Comparison of ENCODE assay signal across 19 mouse cellular contexts in the genomic region with DNA sequence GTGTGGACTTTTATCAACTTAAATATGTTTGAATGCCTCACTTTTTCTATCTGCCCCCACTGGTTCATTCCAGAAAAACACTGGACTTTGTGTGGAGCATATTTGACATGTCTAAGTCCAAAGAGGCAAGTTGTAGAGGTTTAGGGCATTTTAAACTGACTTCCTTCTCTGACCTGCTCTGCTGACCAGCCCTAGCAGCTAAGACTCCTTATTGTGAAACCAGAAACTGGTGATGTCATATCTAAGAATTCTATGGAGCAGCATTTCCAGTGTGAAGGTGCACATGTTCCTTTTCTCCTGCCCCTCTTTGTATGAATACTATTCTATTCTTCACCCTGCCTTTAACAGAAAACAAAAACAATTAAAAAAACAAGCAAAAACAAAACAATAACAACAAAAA. TPM values are rescaled to one million over a fixed set of nuclear protein-coding genes. Genes with fewer than 3 reads are reported as not detected.
DNase-seq lines count a peak whose midpoint lies in the region; ATAC-seq and TF ChIP-seq lines count a peak whose summit lies in the region.
"Had no signal": no experiment of that assay in that cellular context is flagged by ENCODE, and none has a peak within 500 bp of the region (broad histone marks: within the 10 kb centered on the region; RNA-seq: fewer than 3 reads in every experiment).

No protein-coding gene starts in this region.

- no peak overlapping the region for H3K4me2 ChIP-seq in liver, postnatal 0 days (ENCODE audit: low read depth, low read length)
- no peak overlapping the region for H3K4me2 ChIP-seq in intestine, embryonic 15.5 days (replicated peaks)
- H3K4me2 ChIP-seq in myocyte (ENCODE audit: low read depth), result no peak overlapping the region
- H3K4me2 ChIP-seq: forebrain, embryonic 13.5 days; heart, embryonic 11.5 days; hindbrain, embryonic 12.5 days; hindbrain, embryonic 15.5 days had no signal

- no peaks in the 10 kb centered on the region for H3K79me2 ChIP-seq in liver, adult 2 months (ENCODE audit: control insufficient read depth, insufficient read depth, low read length)
- H3K79me2 ChIP-seq in myocyte (ENCODE audit: control insufficient read depth, insufficient read depth), result no peaks in the 10 kb centered on the region

- H3K9ac ChIP-seq in liver, adult 2 months (ENCODE audit: low read depth, low read length), result no peak overlapping the region
- no peak overlapping the region for H3K9ac ChIP-seq in liver, postnatal 0 days (replicated peaks)
- no peak overlapping the region for H3K9ac ChIP-seq in intestine, embryonic 15.5 days
- H3K9ac ChIP-seq: forebrain, embryonic 13.5 days; hindbrain, embryonic 12.5 days; hindbrain, embryonic 15.5 days had no signal

- H3K9me3 ChIP-seq in liver, postnatal 0 days (ENCODE audit: low read length), result no peaks in the 10 kb centered on the region
- no peaks in the 10 kb centered on the region for H3K9me3 ChIP-seq in intestine, embryonic 15.5 days
- no peaks in the 10 kb centered on the region for H3K9me3 ChIP-seq in midbrain, embryonic 10.5 days (replicated peaks)
- H3K9me3 ChIP-seq: forebrain, embryonic 10.5 days; forebrain, embryonic 13.5 days; hindbrain, embryonic 12.5 days; hindbrain, embryonic 15.5 days had no signal

- H3K36me3 ChIP-seq in liver, adult 2 months (ENCODE audit: control insufficient read depth, insufficient read depth, low read length), result no peaks in the 10 kb centered on the region
- H3K36me3 ChIP-seq in liver, postnatal 0 days (replicated peaks; ENCODE audit: insufficient read depth, low read length), result no peaks in the 10 kb centered on the region
- H3K36me3 ChIP-seq in intestine, embryonic 15.5 days, result no peaks in the 10 kb centered on the region
- no peaks in the 10 kb centered on the region for H3K36me3 ChIP-seq in myocyte (ENCODE audit: control insufficient read depth, insufficient read depth)
- no peaks in the 10 kb centered on the region for H3K36me3 ChIP-seq in midbrain, embryonic 10.5 days
- H3K36me3 ChIP-seq: forebrain, embryonic 10.5 days; hindbrain, embryonic 12.5 days; hindbrain, embryonic 15.5 days had no signal

- no peak for ATAC-seq in liver, postnatal 0 days
- ATAC-seq in intestine, embryonic 15.5 days, result peak; percentile 71
- ATAC-seq: forebrain, embryonic 13.5 days; forebrain, embryonic 16.5 days had no signal

- no peak for TF ChIP-seq CTCF in liver, adult 2 months (IDR thresholded peaks at IDR 0.05; ENCODE audit: low read depth, low read length)
- TF ChIP-seq CTCF in liver, postnatal 0 days (IDR thresholded peaks at IDR 0.05; ENCODE audit: low read depth), result no peak

- no peaks in the 10 kb centered on the region for H3K4me1 ChIP-seq in liver, adult 2 months (ENCODE audit: control insufficient read depth, insufficient read depth, low read length)
- H3K4me1 ChIP-seq in liver, postnatal 0 days (ENCODE audit: insufficient read depth), result peaks cover 6% of the 10 kb centered on the region; the same call in 1 of the 2 replicates
- 0 out of 2 replicates have a peak, but pooled peaks cover 9% of the 10 kb centered on the region for H3K4me1 ChIP-seq in intestine, embryonic 15.5 days (replicated peaks)
- no peaks in the 10 kb centered on the region for H3K4me1 ChIP-seq in midbrain, embryonic 10.5 days
- H3K4me1 ChIP-seq: forebrain, embryonic 10.5 days; forebrain, embryonic 13.5 days; hindbrain, embryonic 12.5 days; hindbrain, embryonic 15.5 days had no signal

- peak; percentile 29 for DNase-seq in liver, adult 2 months (ENCODE audit: extremely low read depth, low read depth, low spot score)
- no peak for DNase-seq in liver, postnatal 0 days
- no peak for DNase-seq in midbrain, embryonic 10.5 days (ENCODE audit: low spot score)
- no peak for DNase-seq in cerebellum, postnatal 36 days
- DNase-seq in gastrocnemius, postnatal 25 days, result no peak
- DNase-seq: adrenal gland, adult 8-10 months; adrenal gland, postnatal 25 days; cerebellum, adult 11-12 months; cerebellum, adult 8-10 months; cerebellum, postnatal 10 days; gastrocnemius, postnatal 10 days had no signal

- no peaks in the 10 kb centered on the region for H3K27me3 ChIP-seq in liver, adult 2 months (ENCODE audit: control insufficient read depth, insufficient read depth, low read length)
- no peaks in the 10 kb centered on the region for H3K27me3 ChIP-seq in liver, postnatal 0 days (ENCODE audit: insufficient read depth, low read length)
- H3K27me3 ChIP-seq in intestine, embryonic 15.5 days (replicated peaks), result no peaks in the 10 kb centered on the region
- H3K27me3 ChIP-seq in myocyte (ENCODE audit: control insufficient read depth, insufficient read depth, insufficient read length), result no peaks in the 10 kb centered on the region
- no peaks in the 10 kb centered on the region for H3K27me3 ChIP-seq in midbrain, embryonic 10.5 days (ENCODE audit: low read depth, poor library complexity, severe bottlenecking)
- H3K27me3 ChIP-seq: forebrain, embryonic 13.5 days; hindbrain, embryonic 12.5 days; hindbrain, embryonic 15.5 days had no signal

- no peak for TF ChIP-seq EP300 in liver, postnatal 0 days (IDR thresholded peaks at IDR 0.05; ENCODE audit: low read depth)

- no peak overlapping the region for H3K4me3 ChIP-seq in liver, adult 2 months (ENCODE audit: insufficient read depth, low read depth, low read length)
- H3K4me3 ChIP-seq in liver, postnatal 0 days (ENCODE audit: low read depth, low read length), result no peak overlapping the region
- H3K4me3 ChIP-seq in intestine, embryonic 15.5 days (replicated peaks), result no peak overlapping the region
- no peak overlapping the region for H3K4me3 ChIP-seq in myocyte
- no peak overlapping the region for H3K4me3 ChIP-seq in midbrain, embryonic 10.5 days
- H3K4me3 ChIP-seq: forebrain, embryonic 10.5 days; forebrain, embryonic 13.5 days; hindbrain, embryonic 12.5 days; hindbrain, embryonic 15.5 days had no signal

- no peak for TF ChIP-seq POLR2A in liver, adult 2 months (IDR thresholded peaks at IDR 0.05; ENCODE audit: extremely low read depth, insufficient read depth, low read length)
- no peak for TF ChIP-seq POLR2A in myocyte (IDR thresholded peaks at IDR 0.05; ENCODE audit: insufficient read length, low read depth)

- no peak overlapping the region for H3ac ChIP-seq in myocyte (ENCODE audit: control insufficient read depth, insufficient read length)

- H3K27ac ChIP-seq in liver, adult 2 months (replicated peaks; ENCODE audit: insufficient read depth, low read depth, low read length), result no peak overlapping the region
- H3K27ac ChIP-seq in liver, postnatal 0 days (ENCODE audit: low read depth), result no peak overlapping the region
- no peak overlapping the region for H3K27ac ChIP-seq in intestine, embryonic 15.5 days
- no peak overlapping the region for H3K27ac ChIP-seq in midbrain, embryonic 10.5 days (replicated peaks)
- H3K27ac ChIP-seq: forebrain, embryonic 10.5 days; forebrain, embryonic 13.5 days; hindbrain, embryonic 12.5 days; hindbrain, embryonic 15.5 days had no signal

TF ChIP-seq in myocyte, 11 proteins besides CTCF, POLR2A, EP300 and RAD21:
- TF ChIP-seq CEBPB (IDR thresholded peaks at IDR 0.05; ENCODE audit: insufficient read depth, poor library complexity, severe bottlenecking) (0 out of 2 replicates have a peak, but pooled peaks have one; percentile 27), MYOG (IDR thresholded peaks at IDR 0.05; ENCODE audit: control insufficient read depth in 1 of 3, insufficient read depth in 1 of 3, insufficient read length in 2 of 3, low read depth in 2 of 3) (no peak), REST (IDR thresholded peaks at IDR 0.05; ENCODE audit: insufficient read depth, insufficient read length) (no peak), SRF (IDR thresholded peaks at IDR 0.05; ENCODE audit: control insufficient read depth, insufficient read length, low read depth) (no peak), USF1 (IDR thresholded peaks at IDR 0.05; ENCODE audit: low read depth) (no peak)

RNA-seq across cellular contexts. Expression of a gene that starts 36.5 kb away (rescaled TPM):
- total RNA-seq in liver, adult 2 months (2014; rRNA removed), result 10.1 and 18.3 TPM in 2 replicates
- 3.3 TPM in 2 replicates for polyA plus RNA-seq in liver, adult 2 months (2012; rRNA removed)
- polyA plus RNA-seq in liver, postnatal 0 days (2015; fragmentation: Nextera tagmentation; extraction: Ambion mirVana), result 8.4 and 9.6 TPM in 2 replicates
- polyA plus RNA-seq in intestine, embryonic 15.5 days (2015; fragmentation: Nextera tagmentation; extraction: Ambion mirVana), result 71.0 and 72.1 TPM in 2 replicates
- 97.6 TPM for polyA plus RNA-seq in myocyte (2012; fragmentation: generic; extraction: Trizol)
- 40.5 and 51.0 TPM in 2 replicates for polyA plus RNA-seq in midbrain, embryonic 10.5 days (2016; fragmentation: Nextera tagmentation; extraction: Ambion mirVana)
- 1 to 10 TPM; 8.0 to 9.5 TPM for total RNA-seq in gastrocnemius, postnatal 25 days (2021)
